Mouse (Mus musculus) right cerebral cortex, postnatal 10 days (tissue): ENCODE measurements at regions not wholly inside any gene's neighbourhood (a gene's known extent, or its start where the extent isn't known, plus 50 kb on each side); places are given as distances from the start of the nearest gene placed in this dataset.
A peak's percentile ranks its signal among the peaks of the same experiment; 100 is the strongest.

ENCODE experiments used
- DNase-seq, 2 experiments: peaks; one replicate each; pipeline ENCODE4 v3.0.0; 2021; ENCODE audit warnings: low spot score in 2 of 2

DNA sequence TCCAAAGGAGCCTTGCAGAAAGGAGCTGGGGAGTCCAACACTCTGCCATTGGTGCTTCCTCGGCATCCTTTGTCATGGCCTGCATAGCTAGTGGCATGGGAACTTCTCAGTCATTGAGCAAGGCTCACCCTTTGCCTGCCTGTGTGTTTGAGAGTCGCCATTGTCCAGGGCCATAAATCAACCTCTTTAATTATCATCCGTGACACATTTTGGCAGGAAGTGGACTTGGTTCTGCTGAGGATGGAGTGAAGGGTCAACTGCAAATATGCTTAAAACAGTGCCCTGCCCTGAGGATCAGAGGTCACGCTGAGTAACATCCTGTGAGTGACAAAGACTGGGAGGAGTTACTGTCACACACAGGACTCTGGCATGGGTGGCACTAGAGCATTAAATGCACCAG is 151.2 kb downstream of the Chst1 start:
- DNase-seq, result no peak

- no peak for DNase-seq
These were observed 151.7 kb downstream of the Chst1 start for GRCm38 (mm10) chr2:92751256-92751655.

- no peak for DNase-seq
These were observed 152.6 kb downstream of the Chst1 start for GRCm38 (mm10) chr2:92752156-92752555.

DNA sequence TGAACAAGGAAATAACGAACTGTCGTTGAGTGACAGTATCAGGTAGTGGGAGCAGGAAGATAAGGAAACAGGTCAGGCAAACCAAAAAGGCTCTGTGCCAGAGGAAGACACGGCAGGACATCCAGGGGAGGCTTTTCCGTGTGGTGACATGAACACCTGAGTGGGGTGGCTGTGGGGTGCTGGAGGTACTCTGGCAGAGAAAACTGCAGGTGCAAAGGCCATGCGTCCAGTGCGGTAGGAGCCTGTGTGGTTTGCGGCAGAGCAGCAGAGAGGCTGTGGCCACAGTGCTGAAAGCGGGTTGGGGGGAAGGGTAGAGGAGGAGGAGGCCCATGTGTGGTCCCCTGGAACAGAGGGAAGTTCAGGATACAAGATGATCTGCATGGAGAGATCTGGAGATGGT is 153.3 kb downstream of the Chst1 start:
- no peak for DNase-seq

DNA sequence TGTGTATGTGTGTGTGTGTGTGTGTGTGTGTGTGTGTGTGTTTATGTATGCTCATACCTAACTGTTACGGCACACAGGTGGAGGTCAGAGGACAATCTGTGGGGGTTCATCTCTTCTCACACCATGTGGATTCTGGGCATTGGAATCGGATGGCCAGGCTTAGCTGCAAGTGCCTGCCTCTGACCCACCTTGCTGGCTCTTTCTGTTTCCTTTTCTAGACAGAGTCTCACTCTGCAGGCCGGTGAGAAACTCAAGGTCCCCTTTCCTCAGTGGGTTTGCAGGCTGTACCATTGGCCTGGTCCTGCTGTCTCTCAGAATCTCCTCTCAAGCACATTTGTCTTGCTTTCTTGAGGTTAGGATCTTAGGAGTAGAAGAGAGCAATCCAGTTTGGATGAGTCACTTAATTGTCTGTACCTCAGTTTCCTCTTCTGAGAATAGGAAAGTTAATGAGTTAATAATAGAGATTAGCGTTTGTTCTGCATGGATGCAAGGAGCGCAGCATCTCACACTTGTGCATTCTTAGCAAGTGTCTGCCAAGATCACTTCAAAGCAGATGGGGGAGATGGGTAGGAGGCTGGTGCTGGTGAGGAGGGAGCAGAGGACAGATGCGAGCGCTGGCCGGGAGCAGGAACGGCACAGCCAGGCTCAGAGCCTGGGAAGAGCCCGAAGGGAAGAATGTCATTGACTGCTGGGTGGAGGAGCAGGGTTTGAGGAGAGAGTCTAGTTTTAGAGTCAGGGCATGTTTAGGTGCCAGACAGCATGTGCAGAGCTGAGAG is 155.2 kb downstream of the Chst1 start:
- no peak for DNase-seq

- peak in 1 of 2 experiments; percentile 12 for DNase-seq
These were observed 157.0 kb downstream of the Chst1 start for GRCm38 (mm10) chr2:92756491-92756890.

GRCm38 (mm10) chr2:92758775-92759174 is 156.1 kb upstream of the Syt13 start:
- DNase-seq, result peak in 1 of 2 experiments; percentile 10

DNA sequence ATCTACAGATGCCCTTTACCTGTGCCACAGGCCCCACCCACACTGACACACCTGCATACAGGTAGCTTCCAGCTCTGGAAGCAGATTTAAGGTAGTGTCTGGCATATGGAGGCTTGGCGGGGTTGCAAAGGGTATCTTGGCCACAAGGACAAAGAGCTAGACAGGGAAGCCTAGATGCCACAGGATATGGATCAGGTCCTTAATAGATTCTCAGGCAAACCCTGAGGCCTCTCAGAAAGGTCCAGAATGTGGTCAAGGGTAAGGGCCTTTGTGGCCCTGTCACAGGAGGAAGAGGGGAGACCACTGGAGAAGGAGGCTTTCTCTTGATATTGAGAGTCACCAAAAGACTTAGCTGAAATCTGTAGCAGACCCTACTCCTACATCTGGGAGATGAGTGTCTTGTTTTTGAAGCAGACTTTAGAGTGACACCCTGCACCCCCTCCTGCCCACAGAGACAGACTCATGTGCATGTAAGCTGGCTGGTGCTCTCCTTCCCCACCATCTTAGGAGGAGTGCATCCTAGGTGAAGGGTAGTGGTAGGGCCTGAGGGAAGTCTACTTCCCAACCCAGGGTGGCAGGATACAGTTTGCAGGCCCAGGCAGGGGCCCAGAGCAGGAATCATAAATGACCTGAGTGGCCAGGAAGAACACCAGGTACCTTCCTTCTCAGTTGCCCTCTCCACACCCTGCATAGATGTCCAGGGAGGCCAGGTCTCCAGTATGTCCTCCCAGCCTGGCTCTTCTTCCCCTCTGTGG is 150.8 kb upstream of the Syt13 start:
- no peak for DNase-seq

- DNase-seq, result no peak
These were observed 147.4 kb upstream of the Syt13 start for GRCm38 (mm10) chr2:92767476-92768005.

- DNase-seq, result peak; percentile 65 to 68
These were observed 146.8 kb upstream of the Syt13 start for GRCm38 (mm10) chr2:92768088-92768487.

GRCm38 (mm10) chr2:92769061-92769460 is 145.8 kb upstream of the Syt13 start:
- DNase-seq, result no peak

- no peak for DNase-seq
These were observed 144.8 kb upstream of the Syt13 start for GRCm38 (mm10) chr2:92770098-92770497.

DNA sequence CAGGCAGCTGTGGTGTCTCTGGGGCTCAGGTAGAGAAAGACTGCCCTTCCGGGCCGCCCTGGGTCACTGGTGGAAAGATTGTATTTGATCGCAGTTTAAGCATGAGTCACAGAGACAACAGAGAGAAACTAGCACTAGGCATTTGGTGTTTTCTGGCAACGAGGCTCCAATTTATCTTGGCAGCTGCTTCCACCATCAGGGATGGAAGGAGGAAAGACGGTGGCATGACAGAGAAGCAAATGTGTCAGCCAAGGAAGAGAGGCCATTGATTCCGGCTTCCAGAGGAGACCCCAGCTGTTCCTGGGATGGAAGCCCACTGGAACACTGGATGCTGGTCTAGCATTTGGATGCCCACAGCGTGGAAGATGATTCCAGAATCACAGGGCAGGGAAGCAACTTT is 142.3 kb upstream of the Syt13 start:
- peak in 1 of 2 experiments; percentile 55 for DNase-seq

GRCm38 (mm10) chr2:92776497-92776896 is 138.4 kb upstream of the Syt13 start:
- DNase-seq, result no peak

DNA sequence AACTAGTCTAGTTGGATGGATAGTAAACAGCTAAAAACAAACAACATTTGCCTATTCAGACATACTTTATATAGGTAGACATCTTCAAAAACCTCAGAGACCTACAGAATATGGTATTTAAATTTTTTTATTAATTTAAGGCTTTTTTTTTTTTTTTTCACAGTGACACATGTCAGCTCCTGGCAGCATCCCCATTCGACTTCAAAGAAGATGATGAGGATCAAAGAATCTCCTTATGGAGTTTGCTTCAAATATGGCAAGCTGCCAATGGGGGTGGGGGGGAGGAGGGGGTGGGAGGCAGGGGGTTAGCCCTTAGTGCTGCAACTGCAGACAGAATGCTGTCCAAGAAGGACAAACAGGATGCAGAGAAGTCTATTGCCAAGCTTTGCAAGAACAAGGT is 135.8 kb upstream of the Syt13 start:
- DNase-seq, result no peak

- DNase-seq, result no peak
These were observed 134.9 kb upstream of the Syt13 start for GRCm38 (mm10) chr2:92780021-92780420.

- DNase-seq, result no peak
These were observed 133.4 kb upstream of the Syt13 start for GRCm38 (mm10) chr2:92781451-92781850.

- DNase-seq, result no peak
These were observed 132.3 kb upstream of the Syt13 start for GRCm38 (mm10) chr2:92782621-92783020.

DNA sequence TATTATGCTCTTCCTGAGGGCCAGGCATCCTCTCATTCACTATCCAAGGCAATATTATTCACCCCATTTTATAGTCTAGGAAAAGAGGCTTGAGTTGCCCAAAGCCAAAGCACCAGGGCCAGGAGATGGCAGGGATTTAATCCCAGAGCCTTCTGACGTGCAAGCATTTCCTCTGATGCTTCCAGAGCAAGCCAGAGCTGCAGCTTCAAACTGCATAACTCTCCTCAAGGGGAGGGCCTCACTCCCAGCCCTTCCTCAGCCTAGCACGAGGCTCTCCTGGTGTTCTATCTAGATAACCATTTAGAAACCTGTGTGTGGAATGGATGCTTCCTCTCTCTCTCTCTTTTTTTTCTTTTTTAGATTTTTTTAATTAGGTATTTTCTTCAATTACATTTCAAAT is 130.0 kb upstream of the Syt13 start:
- DNase-seq, result no peak

- DNase-seq, result no peak
These were observed 126.9 kb upstream of the Syt13 start for GRCm38 (mm10) chr2:92787925-92788410.

DNA sequence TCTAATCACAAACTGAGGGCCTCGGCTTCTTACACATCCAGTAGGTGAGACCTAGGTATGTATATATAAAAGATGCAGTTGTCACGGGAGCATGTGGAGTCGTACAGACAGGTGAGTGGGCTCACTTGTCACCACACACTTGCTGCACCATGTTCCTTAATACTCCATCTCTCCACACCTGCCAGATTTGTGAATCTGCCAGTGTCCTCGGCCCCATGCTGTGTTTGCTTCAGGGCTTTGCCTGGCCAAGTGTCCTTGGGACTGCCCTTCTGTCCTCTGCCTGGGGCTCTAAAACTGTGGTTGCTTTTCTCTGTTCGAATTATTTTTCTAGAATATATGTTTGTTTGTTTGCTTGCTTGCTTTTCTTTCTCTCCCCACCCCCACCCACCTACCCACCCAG is 126.0 kb upstream of the Syt13 start:
- DNase-seq, result no peak

- no peak for DNase-seq
These were observed 124.5 kb upstream of the Syt13 start for GRCm38 (mm10) chr2:92790374-92790773.

DNA sequence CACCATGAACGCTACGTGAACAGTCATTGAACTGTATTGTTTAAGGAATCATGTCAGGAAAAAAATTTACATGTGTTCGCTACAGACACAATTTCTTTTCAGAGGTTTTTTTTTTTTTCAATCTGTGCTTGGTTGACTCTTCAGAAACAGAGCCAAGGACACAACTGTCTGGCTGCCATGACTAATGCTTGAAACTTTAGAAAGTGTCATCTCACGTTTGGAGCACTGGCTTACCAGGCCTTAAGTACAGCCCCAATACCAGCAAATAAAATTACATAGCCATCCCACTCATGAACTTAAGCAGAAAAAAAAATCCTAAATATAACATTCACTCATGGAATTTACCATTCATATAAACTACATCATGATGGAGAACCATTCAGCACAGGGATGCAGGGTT is 115.1 kb upstream of the Syt13 start:
- no peak for DNase-seq
